Mouse (Mus musculus) bone marrow, adult 2 months (tissue): ENCODE measurements around the gene Eif4ebp2.

ENCODE experiments used
- CTCF ChIP-seq: fragments of 200-500 bp; IDR thresholded peaks from 2 replicates; pipeline ENCODE4 v1.5.1; 2011; ENCODE audit warnings: low read length, control low read depth; ENCODE audit not compliant: control insufficient read depth, insufficient read depth
- POLR2A ChIP-seq: fragments of 200-500 bp; IDR thresholded peaks from 2 replicates; pipeline ENCODE4 v1.6.1; 2011; ENCODE audit warnings: low read depth, mild to moderate bottlenecking, control low read depth, low read length, borderline replicate concordance; ENCODE audit not compliant: control insufficient read depth

GRCm38 (mm10) chr10:61488522-61489110 is 36.2 kb upstream of the Eif4ebp2 start:
- TF ChIP-seq CTCF (no peak), POLR2A (no peak)
